Mouse (Mus musculus) midbrain, embryonic 16.5 days (tissue): Measurements from ENCODE around the gene G530012D18Rik. TPM values are rescaled to one million over a fixed set of nuclear protein-coding genes. Genes with fewer than 3 reads are reported as not detected.
"Not testable (repeated sequence)": the region's sequence is repeated elsewhere in the genome, so short reads cannot be mapped to it uniquely, and the experiment has no call there.

Source experiments
- ATAC-seq: fragments of 200-750 bp; cut with Nextera tagmentation; 2 replicates; pipeline ENCODE4 v1.8.0; 2017; ENCODE audit warnings: moderate TSS enrichment
- H3K27ac ChIP-seq: fragments of 300-500 bp; sonication (generic); 2 replicates; pipeline ENCODE4 v1.5.1; 2014; ENCODE audit warnings: mild to moderate bottlenecking, low read length, mixed read lengths
- H3K27me3 ChIP-seq: fragments of 300-500 bp; sonication (generic); 2 replicates; pipeline ENCODE4 v1.6.1; 2014; ENCODE audit warnings: low read depth, low read length, mixed read lengths; ENCODE audit not compliant: control insufficient read depth, insufficient read depth
- H3K36me3 ChIP-seq: fragments of 300-500 bp; sonication (generic); 2 replicates; pipeline ENCODE4 v1.6.1; 2014; ENCODE audit warnings: mild to moderate bottlenecking, low read length, moderate library complexity, mixed read lengths; ENCODE audit not compliant: control insufficient read depth, insufficient read depth
- H3K4me1 ChIP-seq: fragments of 300-500 bp; sonication (generic); 2 replicates; pipeline ENCODE4 v1.6.1; 2014; ENCODE audit warnings: mild to moderate bottlenecking, low read length, mixed read lengths; ENCODE audit not compliant: control insufficient read depth, insufficient read depth
- H3K4me2 ChIP-seq: fragments of 300-500 bp; sonication (generic); 2 replicates; pipeline ENCODE4 v1.6.1; 2014; ENCODE audit warnings: mild to moderate bottlenecking, low read length, mixed read lengths
- H3K4me3 ChIP-seq: fragments of 300-500 bp; sonication (generic); 2 replicates; pipeline ENCODE4 v1.5.1; 2014; ENCODE audit warnings: low read depth, mild to moderate bottlenecking, low read length, moderate library complexity, mixed read lengths
- H3K9ac ChIP-seq: fragments of 300-500 bp; sonication (generic); 2 replicates; pipeline ENCODE4 v1.6.1; 2014; ENCODE audit warnings: low read depth, low read length, mixed read lengths
- H3K9me3 ChIP-seq: fragments of 300-500 bp; sonication (generic); replicated peaks from 2 replicates; pipeline ENCODE4 v1.6.1; 2014; ENCODE audit warnings: mild to moderate bottlenecking, low read length, mixed read lengths; ENCODE audit not compliant: control insufficient read depth, poor library complexity, severe bottlenecking
- WGBS: fragments of 180-500 bp; shearing (Covaris S2); extraction: QIAGEN DNeasy Blood & Tissue Kit; methylation state at CpG from one replicate; pipeline ENCODE4 v1.1.7; 2014; 5-methylcytosine and 5-hydroxymethylcytosine counted together
- polyA plus RNA-seq: library from polyadenylated mRNA; unstranded; fragments of >200 nt; fragmentation: Nextera tagmentation; extraction: Ambion mirVana; gene quantifications from 2 replicates; pipeline ENCODE4 v1.2.1, GENCODE M21; 2015

Gene G530012D18Rik
- not detected in 2 replicates for polyA plus RNA-seq

GRCm38 (mm10) chr1:85575376-85575775, at the start of gene G530012D18Rik:
Gene G530012D18Rik, plus strand, starts transcription at chr1:85575676.
- H3K9ac ChIP-seq, H3K36me3 ChIP-seq, H3K4me3 ChIP-seq, H3K4me1 ChIP-seq, H3K27ac ChIP-seq, H3K27me3 ChIP-seq, H3K4me2 ChIP-seq, ATAC-seq, H3K9me3 ChIP-seq: not testable (repeated sequence)
- WGBS, result 76% methylated on average over 1 of the region's 3 CpGs

GRCm38 (mm10) chr1:85526401-85526800, 49.1 kb upstream of the G530012D18Rik start:
- 58% methylated on average over 3 of the region's 3 CpGs for WGBS

DNA sequence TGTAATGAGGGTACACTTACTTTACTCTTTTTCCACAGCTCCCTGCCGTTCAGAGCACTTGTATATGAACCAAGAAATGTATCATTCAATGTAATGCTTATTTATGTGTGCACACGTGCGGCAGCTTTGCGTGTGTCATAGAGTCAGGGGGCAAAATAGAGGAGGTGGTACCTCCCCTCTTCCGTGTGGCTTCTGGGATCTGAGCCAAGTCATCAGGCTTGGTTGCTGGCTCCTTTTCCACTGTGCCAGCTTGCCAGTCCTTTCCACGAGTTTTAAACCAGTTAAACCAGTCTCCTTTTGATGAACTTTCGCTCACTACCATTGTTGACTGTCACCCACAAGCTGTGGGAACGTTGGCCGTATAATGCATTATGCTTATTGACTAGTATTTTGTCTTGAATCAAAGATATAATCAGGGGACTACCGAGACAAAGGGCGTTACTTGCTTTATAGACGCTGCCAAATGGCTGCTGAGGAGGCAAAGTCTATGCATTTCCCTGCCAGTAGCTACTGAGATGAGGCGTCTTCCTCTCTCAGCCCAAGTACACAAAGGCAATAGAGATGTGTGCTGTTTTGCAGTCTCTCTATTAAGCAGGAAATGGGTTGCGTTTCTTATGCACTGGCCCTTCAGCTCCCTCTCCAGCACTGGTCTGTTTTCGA, 46.9 kb upstream of the G530012D18Rik start:
- H3K9me3 ChIP-seq, ATAC-seq, H3K27me3 ChIP-seq, H3K27ac ChIP-seq, H3K36me3 ChIP-seq, H3K9ac ChIP-seq, H3K4me1 ChIP-seq, H3K4me2 ChIP-seq, H3K4me3 ChIP-seq: not testable (repeated sequence)
- WGBS, result 76% methylated on average over 12 of the region's 15 CpGs

More at GRCm38 (mm10) chr1:85526401-85526800, 49.1 kb upstream of the G530012D18Rik start:
- H3K4me3 ChIP-seq, H3K4me1 ChIP-seq, H3K27me3 ChIP-seq, ATAC-seq, H3K4me2 ChIP-seq, H3K9me3 ChIP-seq, H3K27ac ChIP-seq, H3K9ac ChIP-seq, H3K36me3 ChIP-seq: not testable (repeated sequence)

- H3K9ac ChIP-seq, H3K4me3 ChIP-seq, H3K4me2 ChIP-seq, H3K27me3 ChIP-seq, H3K36me3 ChIP-seq, H3K4me1 ChIP-seq, H3K27ac ChIP-seq, ATAC-seq, H3K9me3 ChIP-seq: not testable (repeated sequence)
- WGBS, result 85% methylated on average over 3 of the region's 4 CpGs
These were observed 31.7 kb upstream of the G530012D18Rik start for GRCm38 (mm10) chr1:85543818-85544217.

DNA sequence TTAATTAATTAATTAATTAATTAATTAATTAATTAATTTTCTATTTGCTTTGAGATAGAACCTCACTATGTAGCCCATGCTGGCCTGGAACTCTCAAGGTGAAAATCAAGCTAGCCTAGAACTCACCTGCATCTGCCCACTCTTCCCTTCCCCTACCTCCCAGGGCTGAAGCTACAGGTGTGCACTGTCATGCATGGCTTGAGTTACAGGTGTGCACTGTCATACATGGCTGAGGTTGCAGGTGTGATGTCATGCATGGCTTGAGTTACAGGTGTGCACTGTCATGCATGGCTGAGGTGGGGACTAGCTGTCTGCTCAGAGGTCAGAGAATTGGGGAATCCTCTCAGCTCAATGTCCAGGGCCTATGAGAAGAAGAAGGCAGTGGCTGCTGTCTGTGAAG, 29.0 kb upstream of the G530012D18Rik start:
- not testable (repeated sequence) for H3K9me3 ChIP-seq, H3K4me2 ChIP-seq, H3K27ac ChIP-seq, ATAC-seq, H3K4me1 ChIP-seq, H3K36me3 ChIP-seq, H3K9ac ChIP-seq, H3K4me3 ChIP-seq, H3K27me3 ChIP-seq

DNA sequence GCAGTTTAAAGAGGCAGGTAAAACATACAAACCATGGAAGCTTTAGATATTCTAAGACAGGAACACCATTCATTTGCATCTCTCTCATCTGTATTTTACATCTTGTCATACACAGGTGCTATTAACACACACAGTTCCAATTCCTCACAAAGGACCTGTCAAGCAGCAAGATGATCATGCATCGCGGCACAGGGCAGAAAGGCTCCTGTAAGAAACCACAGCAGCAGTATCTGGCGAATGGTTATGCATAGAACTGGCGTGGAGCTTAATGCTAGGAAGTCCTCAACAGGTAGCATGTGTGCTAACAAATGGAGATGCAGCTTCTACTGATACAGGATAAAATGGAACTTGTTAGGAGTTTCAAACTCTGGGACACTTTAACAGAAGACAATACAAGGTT, 20.2 kb upstream of the G530012D18Rik start:
- ATAC-seq, H3K4me2 ChIP-seq, H3K4me1 ChIP-seq, H3K9ac ChIP-seq, H3K9me3 ChIP-seq, H3K27ac ChIP-seq, H3K36me3 ChIP-seq, H3K27me3 ChIP-seq, H3K4me3 ChIP-seq: not testable (repeated sequence)
- 80% methylated on average over 4 of the region's 4 CpGs for WGBS

GRCm38 (mm10) chr1:85573554-85573953, 1.9 kb upstream of the G530012D18Rik start:
- not testable (repeated sequence) for H3K36me3 ChIP-seq, ATAC-seq, H3K9ac ChIP-seq, H3K27me3 ChIP-seq, H3K4me1 ChIP-seq, H3K27ac ChIP-seq, H3K4me3 ChIP-seq, H3K9me3 ChIP-seq, H3K4me2 ChIP-seq
- 77% methylated on average over 4 of the region's 4 CpGs for WGBS

- H3K4me1 ChIP-seq, H3K4me2 ChIP-seq, H3K9ac ChIP-seq, ATAC-seq, H3K9me3 ChIP-seq, H3K36me3 ChIP-seq, H3K4me3 ChIP-seq, H3K27ac ChIP-seq, H3K27me3 ChIP-seq: not testable (repeated sequence)
- 65% methylated on average over 3 of the region's 3 CpGs for whole genome bisulfite sequencing
These were observed 3.0 kb downstream of the G530012D18Rik start for GRCm38 (mm10) chr1:85578372-85579010.

DNA sequence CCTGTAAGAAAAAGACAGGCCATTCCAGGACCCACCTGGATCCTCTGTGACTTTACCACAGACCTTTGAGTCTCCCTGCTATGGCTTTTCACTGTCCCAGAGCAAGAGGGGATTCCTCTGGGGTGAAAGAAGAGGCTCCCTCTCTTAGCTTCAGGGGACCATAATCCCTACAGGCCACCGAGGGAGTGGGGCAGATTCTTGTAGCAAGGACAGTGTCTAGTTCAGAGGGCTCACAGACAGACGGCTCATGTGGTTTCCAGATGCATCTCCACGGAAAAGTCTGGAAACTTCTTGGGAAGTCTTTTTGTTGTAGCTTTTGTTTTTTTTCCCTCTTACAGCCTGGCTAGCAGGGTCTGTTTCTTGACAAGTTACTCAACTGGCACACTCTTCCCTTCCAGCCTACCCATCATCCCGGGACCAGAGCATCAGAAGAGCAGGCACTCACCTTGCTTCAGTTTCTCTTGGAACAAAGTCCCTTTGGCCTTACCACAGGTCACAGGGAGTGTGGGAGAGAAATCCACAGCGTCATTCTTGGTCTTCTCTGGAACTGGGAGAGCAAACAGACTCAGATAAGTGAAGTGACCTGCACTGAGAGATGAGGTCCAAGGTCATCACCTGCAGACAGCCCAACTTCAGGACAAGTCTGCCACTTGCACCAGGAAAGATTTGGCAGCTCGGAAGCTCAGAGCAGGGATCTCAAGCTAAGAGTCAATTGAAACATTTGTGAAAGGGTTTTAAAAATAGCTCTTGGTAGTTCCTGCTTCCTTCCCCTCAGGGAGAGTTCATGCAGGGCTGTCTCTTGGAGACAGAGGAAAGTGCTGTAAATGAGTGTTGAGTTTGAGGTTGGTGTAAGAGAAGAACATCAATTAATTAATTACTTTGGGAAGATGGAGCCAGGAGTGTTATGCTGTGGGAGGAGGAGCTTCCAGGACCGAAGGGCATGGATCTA, 4.0 kb downstream of the G530012D18Rik start:
- not testable (repeated sequence) for H3K27me3 ChIP-seq, H3K27ac ChIP-seq, H3K4me2 ChIP-seq, H3K4me1 ChIP-seq, H3K4me3 ChIP-seq, H3K36me3 ChIP-seq, H3K9ac ChIP-seq, H3K9me3 ChIP-seq
- ATAC-seq, result 0 out of 2 replicates have a peak, but pooled peaks have one; percentile 14
- 78% methylated on average over 5 of the region's 7 CpGs for WGBS
